Mouse (Mus musculus) kidney, postnatal 25 days (tissue): Measurements from ENCODE around the gene Nrros.

ENCODE experiments used
- DNase-seq, 2 experiments: peaks; one replicate each; pipeline ENCODE4 v3.0.0; 2021; ENCODE audit warnings: mixed read lengths in 2 of 2

Nrros gene

GRCm38 (mm10) chr16:32160742-32161323 lies 4.6 kb downstream of the Nrros start:
- no peak for DNase-seq

GRCm38 (mm10) chr16:32158966-32159365 lies 6.4 kb downstream of the Nrros start:
- DNase-seq, result no peak

GRCm38 (mm10) chr16:32157369-32157768 lies 8.0 kb downstream of the Nrros start:
- DNase-seq, result peak; percentile 19 to 43

- no peak for DNase-seq
Measured at GRCm38 (mm10) chr16:32156719-32157118, 8.7 kb downstream of the Nrros start.

- peak; percentile 19 to 47 for DNase-seq
Measured at GRCm38 (mm10) chr16:32154437-32154836, 11.0 kb downstream of the Nrros start.

DNA sequence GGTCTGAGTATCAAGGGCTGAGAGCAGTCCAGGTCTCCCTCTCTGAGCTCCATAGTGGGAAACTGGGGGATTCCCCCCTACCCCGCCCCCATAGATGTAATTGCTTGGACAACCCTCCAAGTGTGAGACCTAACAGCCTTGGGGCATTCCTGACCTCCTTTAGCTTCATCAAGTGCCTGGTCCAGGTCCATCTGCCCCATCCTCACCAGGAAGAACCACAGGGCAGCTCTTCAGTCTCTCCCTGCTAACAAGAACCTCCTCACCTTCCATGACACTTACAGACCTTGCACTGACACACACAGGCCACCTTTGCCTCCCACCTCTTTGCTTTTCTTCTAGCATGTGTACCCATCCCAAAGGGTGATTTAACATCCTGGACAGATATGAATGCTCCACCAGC lies 11.4 kb downstream of the Nrros start:
- DNase-seq, result no peak

DNA sequence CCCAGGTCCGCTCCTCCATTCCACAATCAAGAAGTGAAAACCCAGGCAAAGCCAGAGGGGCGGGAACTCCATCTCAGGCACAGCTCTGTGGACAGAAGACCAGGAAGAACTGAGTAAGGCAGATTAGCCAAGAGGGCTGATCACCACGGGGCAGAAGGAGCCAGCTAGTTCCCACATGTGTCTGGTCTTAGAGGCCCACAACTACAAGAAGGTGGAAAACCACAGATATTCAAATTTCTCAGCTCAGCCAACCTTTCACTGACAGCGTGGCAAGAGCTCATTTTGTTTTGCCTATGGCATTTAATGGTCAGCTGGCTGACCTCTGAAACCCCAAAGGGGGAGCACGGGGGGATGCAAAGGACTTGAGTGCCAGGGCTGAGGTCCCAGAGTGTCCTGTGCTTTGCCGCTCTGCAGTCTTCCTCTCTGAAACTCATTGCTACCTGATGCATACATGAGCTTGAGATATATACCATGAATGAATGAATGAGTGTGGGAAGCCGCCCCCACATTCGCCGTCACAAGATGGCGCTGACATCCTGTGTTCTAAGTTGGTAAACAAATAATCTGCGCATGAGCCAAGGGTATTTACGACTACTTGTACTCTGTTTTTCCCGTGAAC lies 17.7 kb downstream of the Nrros start:
- no peak for DNase-seq

DNA sequence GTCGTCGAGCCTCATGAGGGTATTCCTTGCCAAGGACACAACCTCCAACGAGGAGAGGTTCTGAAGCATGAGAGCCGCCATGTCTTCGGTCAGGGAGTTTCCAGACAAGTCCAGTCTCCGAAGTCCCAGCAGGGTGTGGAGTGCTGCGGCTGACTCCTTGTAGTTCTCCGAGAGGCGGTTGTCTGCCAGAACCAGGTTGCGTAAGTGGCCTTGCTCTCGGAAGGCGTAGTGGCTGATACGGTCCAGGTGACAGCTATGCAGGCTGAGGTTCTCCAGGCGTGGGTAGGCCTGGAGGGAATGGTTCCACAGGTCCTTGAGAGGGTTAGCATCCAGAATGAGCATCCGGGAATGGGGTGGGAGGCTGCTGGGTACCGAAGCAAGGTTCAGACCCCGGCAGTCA lies 20.8 kb downstream of the Nrros start:
- DNase-seq, result no peak

DNA sequence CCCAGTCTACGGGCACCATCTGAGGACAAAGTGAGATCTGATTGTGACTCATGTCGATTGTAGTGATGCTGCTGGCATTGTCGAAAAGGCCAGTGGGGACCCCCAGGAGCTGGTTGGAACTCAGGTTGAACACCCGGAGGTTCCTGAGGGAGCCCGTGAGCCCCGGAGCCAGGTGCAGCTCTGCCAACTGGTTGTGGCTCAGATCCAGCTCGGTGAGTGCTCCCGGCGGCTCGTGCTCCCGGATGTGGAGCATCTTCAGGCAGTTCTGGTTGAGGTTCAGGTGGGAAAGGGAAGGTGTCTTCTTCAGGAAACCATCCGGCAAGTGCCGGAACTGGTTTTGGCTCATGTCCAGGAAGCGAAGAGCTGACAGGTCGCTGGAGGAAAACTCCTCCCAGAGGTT lies 21.6 kb downstream of the Nrros start:
- no peak for DNase-seq

DNA sequence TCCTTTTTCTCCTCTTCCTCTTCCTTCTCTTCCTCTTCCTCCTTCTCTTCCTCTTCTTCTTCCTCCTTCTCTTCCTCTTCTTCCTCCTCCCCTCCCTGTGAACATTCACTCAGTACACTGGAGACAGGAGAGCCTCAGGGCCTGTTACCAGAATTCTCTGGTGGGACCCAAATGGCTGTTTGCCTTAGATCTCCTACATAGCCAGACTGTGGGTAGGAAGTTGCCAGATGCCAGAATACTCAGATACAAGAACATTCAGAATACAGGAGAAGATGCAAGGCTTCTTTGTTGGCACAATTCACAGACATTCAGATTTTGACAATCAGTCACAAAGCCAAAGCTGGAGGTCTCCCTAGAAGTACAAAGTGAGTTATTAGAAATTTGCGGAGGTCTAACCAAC lies 26.4 kb downstream of the Nrros start:
- DNase-seq, result no peak

GRCm38 (mm10) chr16:32135842-32136357 lies 29.5 kb downstream of the Nrros start:
- DNase-seq, result no peak

DNA sequence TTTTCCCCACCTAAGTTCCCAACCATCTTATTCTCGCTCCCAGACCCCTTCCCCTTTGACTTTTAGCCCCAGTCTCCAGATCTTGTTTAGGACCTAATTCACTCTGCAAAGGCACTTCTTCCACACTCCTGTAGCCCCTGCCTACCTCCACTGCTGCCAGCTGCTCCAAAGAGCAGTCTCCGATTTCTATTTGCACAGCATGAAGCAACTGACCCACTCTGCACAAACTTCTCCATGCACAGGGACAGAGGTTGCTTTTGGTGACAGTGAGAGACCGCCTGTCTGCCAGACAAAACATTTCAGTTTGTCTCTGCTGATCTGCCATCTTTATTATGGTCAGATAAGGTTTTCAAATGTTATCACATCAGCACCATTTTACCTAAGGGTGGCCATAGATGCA lies 32.2 kb downstream of the Nrros start:
- DNase-seq, result no peak

- DNase-seq, result peak; percentile 40 to 73
Measured at GRCm38 (mm10) chr16:32130190-32130826, 35.1 kb downstream of the Nrros start.

DNA sequence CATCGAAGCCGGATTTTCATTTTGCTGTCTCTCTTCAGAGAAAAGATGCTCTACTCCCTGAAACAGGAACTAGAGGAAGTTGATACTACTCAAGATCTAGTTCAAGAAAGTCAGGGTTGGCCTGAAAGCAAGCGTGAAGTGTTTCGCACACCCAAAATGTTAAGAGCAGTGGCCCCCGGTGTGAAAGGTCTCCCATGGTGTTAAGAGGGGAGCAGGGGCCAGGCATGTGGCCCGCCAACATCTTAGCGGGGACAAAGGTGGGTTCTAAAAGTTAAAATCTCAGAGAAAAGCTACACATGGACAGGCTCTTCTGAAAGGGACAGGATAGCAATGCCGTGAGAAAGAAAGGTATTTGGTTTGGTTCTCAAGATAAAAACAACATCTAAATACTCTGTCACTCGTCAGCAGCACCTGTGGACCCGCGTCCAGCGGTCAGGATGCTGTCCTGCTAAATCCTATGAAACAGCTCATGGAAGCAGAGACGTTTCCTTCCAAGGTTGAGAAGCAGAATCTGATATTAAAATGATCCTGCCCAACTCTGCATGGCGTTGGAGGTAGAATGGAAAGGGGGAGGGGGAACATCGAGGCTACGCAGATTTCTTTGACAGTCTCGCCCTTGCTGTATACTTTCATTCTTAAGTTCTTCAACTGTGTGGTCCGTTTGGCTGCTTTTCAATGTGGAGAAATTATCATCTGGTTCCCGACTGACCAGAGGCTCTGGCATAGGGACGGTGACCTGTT lies 35.8 kb downstream of the Nrros start:
- DNase-seq, result no peak

DNA sequence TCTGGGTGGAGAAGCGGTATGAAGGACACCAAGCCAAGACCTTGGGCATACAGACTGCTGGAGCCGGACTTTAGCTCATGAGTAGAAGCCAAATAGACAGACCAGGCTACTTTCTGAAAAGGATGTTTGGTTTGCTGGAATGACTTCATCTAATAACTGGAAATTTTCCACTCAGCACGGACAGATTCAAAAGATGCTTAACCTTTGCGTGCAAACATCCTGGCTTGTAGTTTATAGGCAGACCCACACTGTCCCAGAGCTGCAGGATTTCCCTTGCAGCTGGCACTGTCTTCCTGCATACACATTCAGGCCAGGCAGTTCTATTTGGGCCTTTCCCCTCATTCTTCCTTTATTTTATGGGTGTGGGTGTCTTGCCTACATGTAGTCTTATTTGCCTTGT lies 38.3 kb downstream of the Nrros start:
- no peak for DNase-seq

GRCm38 (mm10) chr16:32125364-32125763 lies 40.0 kb downstream of the Nrros start:
- DNase-seq, result no peak

DNA sequence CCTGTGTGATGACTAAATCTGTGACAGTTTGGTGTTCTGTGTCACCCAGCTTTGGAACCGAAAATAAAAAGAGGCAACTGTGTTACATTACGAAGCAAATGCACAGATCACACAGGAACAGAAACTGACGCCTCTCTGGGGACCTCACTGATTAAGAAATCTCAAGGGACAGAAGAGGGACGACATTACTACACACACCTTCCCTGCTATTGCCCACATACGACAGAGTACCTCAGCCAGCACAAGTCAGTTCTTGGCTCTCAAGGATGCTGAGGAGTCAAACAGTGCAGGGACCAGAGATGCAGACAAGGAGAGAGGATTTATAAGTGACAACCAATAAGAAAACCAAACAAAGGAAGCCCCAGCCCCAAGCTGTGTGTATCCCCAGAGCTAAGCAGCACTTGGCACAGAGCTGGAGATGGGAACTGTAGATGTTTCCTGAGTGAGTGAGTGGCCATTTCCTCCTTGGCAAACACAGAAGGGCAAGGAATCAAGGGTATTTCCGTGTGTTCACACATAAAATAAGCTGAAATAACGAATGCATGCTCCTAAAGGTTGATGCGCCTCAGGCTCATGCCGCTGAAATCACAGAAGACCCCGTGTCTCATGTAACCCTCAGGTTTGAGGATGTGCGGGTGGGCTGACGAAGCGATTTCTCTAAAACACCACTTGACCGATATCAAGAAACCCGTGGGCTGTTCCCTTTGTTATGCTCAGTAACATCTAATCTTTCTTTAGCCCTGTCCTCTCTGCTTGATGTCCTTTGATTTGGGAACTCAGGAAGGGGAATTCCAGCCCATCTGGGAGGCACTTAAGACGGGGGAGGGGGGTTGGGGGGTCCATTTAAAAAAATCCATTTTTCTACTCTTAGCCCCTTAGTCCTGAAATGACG lies 40.7 kb downstream of the Nrros start:
- DNase-seq, result peak; percentile 36 to 62

GRCm38 (mm10) chr16:32124020-32124419 lies 41.4 kb downstream of the Nrros start:
- DNase-seq, result no peak

- DNase-seq, result no peak
Measured at GRCm38 (mm10) chr16:32120454-32120853, 44.9 kb downstream of the Nrros start.

DNA sequence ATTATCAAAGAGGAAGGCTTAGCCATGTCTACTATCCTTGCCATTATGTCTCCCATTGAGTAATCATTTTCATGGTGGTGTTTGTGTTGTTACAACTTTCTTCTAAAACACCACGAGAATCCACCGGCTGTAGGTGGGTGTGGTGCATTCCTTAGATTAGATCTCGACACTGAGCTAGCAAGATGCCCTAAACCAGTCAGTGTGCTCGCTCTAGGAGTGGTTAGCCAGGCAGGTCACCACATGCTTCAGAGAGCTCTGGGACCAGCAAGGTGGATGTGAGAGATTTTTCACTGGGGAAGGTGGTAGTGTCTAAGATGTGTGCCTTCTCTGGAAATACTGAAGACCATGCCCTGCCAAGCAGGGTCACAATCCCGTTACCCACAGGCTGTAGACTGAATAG lies 49.2 kb downstream of the Nrros start:
- no peak for DNase-seq

- DNase-seq, result no peak
Measured at GRCm38 (mm10) chr16:32115781-32116180, 49.6 kb downstream of the Nrros start.

DNA sequence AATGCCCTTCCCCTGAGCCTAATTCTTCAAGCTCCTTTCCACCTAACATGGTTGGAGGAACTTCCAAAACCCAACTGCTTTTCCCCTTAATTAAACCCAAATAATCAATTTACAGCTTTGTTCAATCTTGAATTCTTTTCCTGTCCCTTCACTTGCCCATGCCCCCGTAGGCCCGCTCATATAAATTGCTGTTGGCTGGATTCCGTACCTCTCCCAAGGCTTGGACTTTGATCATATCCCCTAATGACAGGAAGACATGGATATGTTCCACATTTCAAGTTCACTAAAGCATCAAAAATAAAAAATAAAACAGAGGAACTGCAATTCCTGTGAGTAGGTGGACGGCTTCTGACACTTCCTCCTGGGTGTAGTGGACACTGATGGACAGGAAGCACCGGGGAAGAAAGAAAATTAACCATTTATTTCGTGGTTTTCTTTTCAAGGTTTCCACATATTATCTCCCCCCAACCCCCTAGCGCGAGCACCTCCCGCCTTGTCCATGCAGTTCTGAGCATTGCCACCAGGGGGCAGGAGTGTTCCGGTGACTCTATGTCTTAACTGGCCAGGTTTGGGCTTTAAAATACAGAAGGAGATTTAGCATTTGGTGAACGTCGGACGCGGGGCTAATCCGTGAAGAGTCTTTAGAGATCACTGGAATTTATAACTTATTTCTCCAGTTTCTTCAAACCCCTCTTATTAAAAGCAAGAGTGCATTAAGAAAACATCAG lies 50.3 kb downstream of the Nrros start:
- DNase-seq, result peak; percentile 82 to 91
